Mouse (Mus musculus) thymus, adult 2 months (tissue): Measurements from ENCODE around the gene Gm9639. TPM values are rescaled to one million over a fixed set of nuclear protein-coding genes. Genes with fewer than 3 reads are reported as not detected.

Source experiments
- DNase-seq: peaks from one replicate; pipeline ENCODE4 v3.0.0; 2021
- H3K27ac ChIP-seq: fragments of 200-500 bp; 2 replicates; pipeline ENCODE4 v1.5.1; 2012; ENCODE audit warnings: low read length, control low read depth; ENCODE audit not compliant: control insufficient read depth, insufficient read depth
- H3K27me3 ChIP-seq: fragments of 200-500 bp; 2 replicates; pipeline ENCODE4 v1.6.1; 2012; ENCODE audit warnings: mild to moderate bottlenecking, low read length, moderate library complexity, mixed read lengths; ENCODE audit not compliant: control insufficient read depth, insufficient read depth
- H3K36me3 ChIP-seq: fragments of 200-500 bp; 2 replicates; pipeline ENCODE4 v1.6.1; 2012; ENCODE audit warnings: mild to moderate bottlenecking, low read length, moderate library complexity; ENCODE audit not compliant: control insufficient read depth, insufficient read depth
- H3K4me1 ChIP-seq: fragments of 200-500 bp; replicated peaks from 2 replicates; pipeline ENCODE4 v1.6.1; 2012; ENCODE audit warnings: low read length; ENCODE audit not compliant: control insufficient read depth, insufficient read depth
- H3K4me3 ChIP-seq: fragments of 200-500 bp; 2 replicates; pipeline ENCODE4 v1.5.1; 2012; ENCODE audit warnings: mild to moderate bottlenecking, low read length, control low read depth, moderate library complexity; ENCODE audit not compliant: control insufficient read depth, insufficient read depth
- CTCF ChIP-seq: fragments of 200-500 bp; IDR thresholded peaks from 2 replicates; pipeline ENCODE4 v1.5.1; 2012; ENCODE audit warnings: mild to moderate bottlenecking, control low read depth, low read length, moderate library complexity, borderline replicate concordance; ENCODE audit not compliant: control insufficient read depth, poor library complexity, insufficient read depth; ENCODE audit errors: extremely low read depth
- POLR2A ChIP-seq: fragments of 200-500 bp; IDR thresholded peaks from 2 replicates; pipeline ENCODE4 v1.6.1; 2012; ENCODE audit warnings: mild to moderate bottlenecking, low read length, control low read depth, moderate library complexity; ENCODE audit not compliant: control insufficient read depth, poor library complexity, insufficient read depth; ENCODE audit errors: extremely low read depth
- WGBS: fragments of 180-500 bp; shearing (Covaris S2); methylation state at CpG from one replicate; pipeline ENCODE4 v1.1.7; 2018; 5-methylcytosine and 5-hydroxymethylcytosine counted together
- polyA plus RNA-seq: library from polyadenylated mRNA; depleted of rRNA; stranded (reverse); fragments of >200 nt; gene quantifications from 2 replicates; pipeline ENCODE4 v1.2.3, GENCODE M21; 2012; rRNA removed

The Gm9639 gene
- not detected in 2 replicates for polyA plus RNA-seq

GRCm38 (mm10) chr10:77794976-77795375 is at the start of gene Gm9639:
Gene Gm9639 (minus strand): TSS chr10:77795076.
- H3K27me3 ChIP-seq, result no peaks in the 10 kb centered on the region
- 56% methylated on average over 2 of the region's 2 CpGs for WGBS
- H3K27ac ChIP-seq, result no peak within 1 kb of the TSS
- no peak for DNase-seq
- H3K36me3 ChIP-seq, result no peaks in the 10 kb centered on the region
- TF ChIP-seq CTCF (no peak), POLR2A (no peak)
- no peaks in the 10 kb centered on the region for H3K4me1 ChIP-seq
- H3K4me3 ChIP-seq, result no peak within 1 kb of the TSS

GRCm38 (mm10) chr10:77839006-77839405 is 44.1 kb upstream of the Gm9639 start:
- 80% methylated on average over 6 of the region's 6 CpGs for WGBS
- H3K4me1 ChIP-seq, result no peaks in the 10 kb centered on the region
- DNase-seq, result no peak
- TF ChIP-seq POLR2A, result no peak
- TF ChIP-seq CTCF, result no peak
- no peak overlapping the region for H3K4me3 ChIP-seq
- H3K36me3 ChIP-seq, result no peaks in the 10 kb centered on the region
- H3K27ac ChIP-seq, result no peak overlapping the region
- no peaks in the 10 kb centered on the region for H3K27me3 ChIP-seq

- no peak for DNase-seq
- Histone ChIP-seq H3K27me3 (no peaks in the 10 kb centered on the region), H3K4me3 (no peak within 1 kb of the TSS), H3K27ac (no peak within 1 kb of the TSS), H3K4me1 (no peaks in the 10 kb centered on the region), H3K36me3 (no peaks in the 10 kb centered on the region)
- WGBS, result 69% methylated on average over 9 of the region's 9 CpGs
- TF ChIP-seq POLR2A, result no peak
- TF ChIP-seq CTCF, result no peak
Observed at GRCm38 (mm10) chr10:77835647-77836046, 40.8 kb upstream of the Gm9639 start, which contains the start of gene Krtap10-10. Gene Krtap10-10 (plus strand): TSS chr10:77835947.

GRCm38 (mm10) chr10:77826951-77827350 is 32.1 kb upstream of the Gm9639 start, which contains the start of gene Krtap10-4:
Gene Krtap10-4 (minus strand): TSS chr10:77827095.
- DNase-seq, result no peak
- Histone ChIP-seq H3K36me3 (no peaks in the 10 kb centered on the region), H3K27ac (no peak within 1 kb of the TSS), H3K27me3 (no peaks in the 10 kb centered on the region), H3K4me3 (no peak within 1 kb of the TSS), H3K4me1 (no peaks in the 10 kb centered on the region)
- no peak for TF ChIP-seq POLR2A
- TF ChIP-seq CTCF, result no peak
- WGBS, result 82% methylated on average over 6 of the region's 6 CpGs

- H3K36me3 ChIP-seq, result no peaks in the 10 kb centered on the region
- DNase-seq, result no peak
- H3K4me3 ChIP-seq, result no peak overlapping the region
- WGBS, result 78% methylated on average over 4 of the region's 4 CpGs
- TF ChIP-seq CTCF, result no peak
- no peak for TF ChIP-seq POLR2A
- H3K27ac ChIP-seq, result no peak overlapping the region
- H3K27me3 ChIP-seq, result no peaks in the 10 kb centered on the region
- H3K4me1 ChIP-seq, result no peaks in the 10 kb centered on the region
Observed at GRCm38 (mm10) chr10:77819203-77819602, 24.3 kb upstream of the Gm9639 start.

GRCm38 (mm10) chr10:77818523-77818922 is 23.6 kb upstream of the Gm9639 start:
- Histone ChIP-seq H3K4me3 (no peak overlapping the region), H3K27ac (no peak overlapping the region), H3K4me1 (no peaks in the 10 kb centered on the region), H3K36me3 (no peaks in the 10 kb centered on the region), H3K27me3 (no peaks in the 10 kb centered on the region)
- TF ChIP-seq POLR2A (no peak), CTCF (no peak)
- 98% methylated on average over 4 of the region's 4 CpGs for WGBS
- no peak for DNase-seq

GRCm38 (mm10) chr10:77815514-77815913 is 20.6 kb upstream of the Gm9639 start:
- Histone ChIP-seq H3K36me3 (no peaks in the 10 kb centered on the region), H3K27me3 (no peaks in the 10 kb centered on the region), H3K27ac (no peak overlapping the region), H3K4me3 (no peak overlapping the region), H3K4me1 (no peaks in the 10 kb centered on the region)
- 32% methylated on average over 5 of the region's 5 CpGs for WGBS
- no peak for TF ChIP-seq POLR2A
- no peak for TF ChIP-seq CTCF
- peak; percentile 43 for DNase-seq
